Comparison of ENCODE assay signal across 9 mouse cellular contexts in the genomic region with DNA sequence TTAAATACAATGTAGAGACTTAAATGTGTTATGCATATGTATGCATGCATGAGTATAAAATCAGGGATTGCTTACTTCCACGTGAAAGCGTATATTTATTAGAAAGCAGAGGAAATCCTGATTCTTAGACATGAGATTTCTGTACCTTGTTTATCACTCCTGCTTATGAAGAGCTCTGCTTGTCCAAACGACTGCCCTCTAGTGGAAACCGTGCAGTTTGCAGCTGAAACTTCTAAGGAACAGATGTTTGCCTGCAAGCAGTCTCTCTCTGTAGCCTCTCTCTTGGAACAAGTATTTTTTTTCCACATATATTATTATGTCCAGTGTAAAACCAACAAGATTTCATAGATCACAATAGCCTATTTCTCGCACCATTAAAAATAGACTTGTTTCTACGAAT.
A peak's percentile ranks its signal among the peaks of the same experiment; 100 is the strongest.
DNase-seq lines count a peak whose midpoint lies in the region; ATAC-seq lines count a peak whose summit lies in the region.
"Had no signal": no experiment of that assay in that cellular context is flagged by ENCODE, and none has a peak within 500 bp of the region (broad histone marks: within the 10 kb centered on the region; RNA-seq: fewer than 3 reads in every experiment).

No protein-coding gene starts in this region.

- H3K27me3 ChIP-seq in midbrain, embryonic 11.5 days (ENCODE audit: control insufficient read depth, insufficient read depth, low read length): no peaks in the 10 kb centered on the region
- H3K27me3 ChIP-seq: lung, embryonic 15.5 days had no signal

- no peak overlapping the region for H3K4me3 ChIP-seq in midbrain, embryonic 11.5 days (ENCODE audit: low read depth, low read length)
- H3K4me3 ChIP-seq: lung, embryonic 15.5 days had no signal

- 0 out of 2 replicates have a peak, but pooled peaks cover 2% of the 10 kb centered on the region for H3K4me1 ChIP-seq in midbrain, embryonic 11.5 days (ENCODE audit: control insufficient read depth, insufficient read depth, low read length)
- H3K4me1 ChIP-seq: lung, embryonic 15.5 days had no signal

- no peaks in the 10 kb centered on the region for H3K36me3 ChIP-seq in midbrain, embryonic 11.5 days (ENCODE audit: control insufficient read depth, insufficient read depth, low read length)
- H3K36me3 ChIP-seq: lung, embryonic 15.5 days had no signal

- H3K4me2 ChIP-seq in midbrain, embryonic 11.5 days: no peak overlapping the region
- H3K4me2 ChIP-seq: lung, embryonic 15.5 days had no signal

- no peaks in the 10 kb centered on the region for H3K9me3 ChIP-seq in midbrain, embryonic 11.5 days (ENCODE audit: control insufficient read depth, low read length)
- H3K9me3 ChIP-seq: lung, embryonic 15.5 days had no signal

- no peak overlapping the region for H3K27ac ChIP-seq in midbrain, embryonic 11.5 days (ENCODE audit: low read depth, low read length)
- H3K27ac ChIP-seq: lung, embryonic 15.5 days had no signal

- intact Hi-C loops in heart, postnatal 25 days (cut with DNase I): no loop called here
- intact Hi-C loops in heart, postnatal 10 days (cut with DNase I): loop anchor here (10.0 kb wide), 2 partner anchors 250 to 390 kb away; no protein-coding TSS in a partner anchor

- 19% methylated on average over 6 of the region's 6 CpGs for WGBS in midbrain, embryonic 11.5 days

- DNase-seq in heart, adult 18-20 months: peak; percentile 12 to 72
- no peak for DNase-seq in heart, postnatal 25 days (ENCODE audit: low spot score)
- DNase-seq in adrenal gland, postnatal 10 days: peak; percentile 83
- peak; percentile 78 for DNase-seq in embryo, embryonic 11.5 days (ENCODE audit: low read depth, low spot score)
- peak; percentile 68 to 81 for DNase-seq in heart, postnatal 10 days
- peak; percentile 82 to 85 for DNase-seq in left cerebral cortex, adult 18-20 months (ENCODE audit: low spot score in 2 of 2)
- peak; percentile 98 for DNase-seq in midbrain, embryonic 11.5 days (ENCODE audit: low spot score, missing footprints)
- peak; percentile 54 for DNase-seq in thymus, postnatal 0 days (ENCODE audit: low spot score)

- 0 out of 2 replicates have a peak, but pooled peaks have one; percentile 49 for ATAC-seq in midbrain, embryonic 11.5 days (ENCODE audit: low FRiP score)

- H3K9ac ChIP-seq in midbrain, embryonic 11.5 days (ENCODE audit: low read length): no peak overlapping the region
- H3K9ac ChIP-seq: lung, embryonic 15.5 days had no signal
